Mouse (Mus musculus) ovary, postnatal 36 days (tissue): ENCODE data around the gene Coro7.
"Not testable (repeated sequence)": the region's sequence is repeated elsewhere in the genome, so short reads cannot be mapped to it uniquely, and the experiment has no call there.

Experiments used
- DNase-seq: peaks from one replicate; pipeline ENCODE4 v3.0.0; 2022; ENCODE audit warnings: low spot score, mixed read lengths

Coro7 gene

DNA sequence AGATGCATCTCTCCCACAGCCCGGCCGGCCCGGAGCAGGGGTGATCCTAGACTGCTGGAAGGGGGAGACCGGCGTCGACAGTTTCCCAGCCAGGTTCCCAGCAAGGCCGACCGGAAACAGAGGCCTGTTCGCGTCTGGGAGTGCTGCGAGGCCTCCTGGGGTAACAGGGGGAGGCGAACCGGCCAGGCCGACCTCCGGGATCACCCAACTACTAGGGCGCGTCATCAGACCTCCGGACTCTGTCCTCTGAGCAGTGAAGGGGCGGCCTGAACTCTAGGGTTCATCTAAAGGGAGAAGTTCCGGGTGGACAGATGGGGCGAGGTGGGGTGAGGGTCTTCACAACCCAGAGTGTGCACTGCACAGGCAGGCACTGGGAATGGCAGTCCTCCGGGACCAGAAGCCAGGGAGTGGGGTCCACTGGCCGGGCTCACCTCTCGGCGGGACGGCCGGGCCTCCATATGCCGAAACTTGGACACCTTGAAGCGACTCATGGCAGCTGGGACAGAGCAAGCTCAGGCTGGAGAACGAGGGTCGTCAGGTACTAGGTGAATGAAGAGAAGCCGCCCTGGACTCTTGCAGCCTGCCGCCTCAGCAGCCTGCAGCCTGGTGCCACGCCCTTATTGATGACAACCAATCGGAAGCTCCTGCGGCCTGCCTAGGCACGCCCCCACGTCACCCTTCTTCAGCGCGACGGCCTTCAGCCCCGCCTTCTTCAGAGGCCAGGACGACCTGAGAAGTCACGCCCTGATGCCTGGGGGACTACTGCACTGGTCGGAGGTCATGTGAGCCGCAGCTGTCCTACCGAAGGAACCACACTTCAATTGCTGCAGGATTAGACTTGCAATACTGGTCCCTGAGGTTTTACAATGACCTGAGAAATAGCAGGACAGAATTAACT, at the start of gene Coro7:
Gene Coro7 (minus strand): TSS at position 657 of the 898 bp plus-strand sequence.
- peak; percentile 87 for DNase-seq

DNA sequence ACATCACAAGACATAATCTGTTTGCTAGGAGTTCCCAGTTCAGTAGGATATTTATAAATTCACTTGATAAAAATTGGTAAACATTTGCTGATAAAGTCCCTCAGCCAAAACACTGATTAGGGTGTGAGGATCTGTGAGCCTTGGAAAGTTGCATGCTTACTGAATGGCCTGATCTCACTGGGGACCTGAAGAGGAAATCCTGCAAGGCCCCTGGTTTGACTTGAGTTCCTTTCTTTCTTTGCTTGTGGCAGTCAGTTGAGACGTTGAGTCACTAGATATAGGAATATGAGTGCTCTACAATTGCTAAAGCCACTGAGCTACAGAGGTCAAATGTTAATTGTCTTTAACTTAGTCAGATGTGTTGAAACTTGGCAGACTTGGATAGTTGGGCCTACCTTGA, 48.4 kb upstream of the Coro7 start:
- DNase-seq = no peak

DNA sequence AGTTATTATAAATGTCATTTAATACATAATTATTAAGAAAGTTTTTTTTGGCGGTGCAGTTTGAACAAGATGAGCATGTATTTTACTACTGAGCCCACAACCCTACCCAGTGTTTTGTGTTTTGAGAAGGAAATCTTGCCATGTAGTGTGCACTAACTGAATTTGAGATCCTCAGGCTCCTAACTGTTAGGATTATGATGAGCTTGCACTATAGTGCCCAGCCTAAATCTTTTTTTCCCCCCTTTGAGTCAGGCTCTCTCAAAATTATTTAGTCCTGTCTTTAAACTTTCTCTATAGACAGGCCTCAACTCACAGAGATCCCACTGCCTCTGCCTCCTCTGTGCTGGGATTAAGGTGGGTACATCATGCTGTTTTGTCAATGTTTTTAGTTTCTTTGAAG, 47.9 kb upstream of the Coro7 start:
- DNase-seq = no peak

DNA sequence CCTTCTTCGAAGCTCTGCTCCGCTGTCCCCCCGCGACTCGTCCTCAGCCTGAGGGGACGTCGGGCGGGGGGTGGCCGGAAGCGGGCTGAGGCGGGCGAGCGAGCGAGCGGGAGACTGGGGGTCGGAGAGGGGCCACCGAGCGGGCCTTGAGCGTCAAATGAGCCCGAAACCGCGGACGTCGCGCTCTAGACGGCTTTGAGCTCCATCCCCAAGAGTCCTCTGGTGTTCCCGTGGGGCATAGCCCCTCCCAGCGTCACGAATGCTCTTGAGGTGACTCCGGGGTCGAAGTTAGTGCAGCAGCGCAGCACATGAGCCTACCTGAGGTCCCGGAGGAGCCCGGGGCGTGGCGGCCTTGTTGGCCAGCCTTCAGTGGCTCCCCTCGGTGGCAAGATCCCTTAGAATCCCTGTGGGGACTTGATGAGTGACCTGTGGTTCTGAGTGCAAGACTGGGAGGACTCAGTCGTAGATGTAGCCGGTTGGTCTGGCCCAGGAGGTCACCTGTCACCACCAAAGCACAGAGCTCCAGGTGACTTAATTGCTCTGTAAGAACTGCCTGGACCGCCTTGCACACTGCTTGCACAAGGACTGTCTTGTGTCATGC, 47.1 kb upstream of the Coro7 start:
- no peak for DNase-seq

GRCm38 (mm10) chr16:4725780-4726527, 46.4 kb upstream of the Coro7 start, which contains the start of gene Hmox2:
Gene Hmox2, plus strand, starts transcription at chr16:4726361.
- peak; percentile 95 for DNase-seq

DNA sequence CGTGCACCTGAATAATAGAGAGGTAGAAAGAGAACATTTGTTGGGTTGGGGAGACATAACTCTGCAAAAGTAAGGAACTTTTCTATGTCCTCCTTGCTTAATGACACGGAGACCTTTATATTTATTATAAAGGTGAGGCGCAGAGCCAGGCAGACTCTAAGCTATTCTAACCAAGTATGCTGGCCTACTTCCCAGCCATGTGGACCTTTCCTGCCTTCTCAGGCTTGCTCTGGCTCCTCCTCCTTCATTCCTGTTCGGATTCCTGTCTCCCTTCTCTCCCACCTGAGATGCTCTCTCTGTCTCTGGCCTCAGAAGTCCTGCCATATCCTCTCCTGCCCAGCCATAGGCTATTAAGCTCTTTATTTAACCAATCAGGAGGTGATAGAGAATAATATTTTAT, 45.7 kb upstream of the Coro7 start:
- DNase-seq = no peak

GRCm38 (mm10) chr16:4722915-4723209, 43.3 kb upstream of the Coro7 start:
- no peak for DNase-seq

GRCm38 (mm10) chr16:4722128-4722914, 42.7 kb upstream of the Coro7 start:
- DNase-seq = no peak

- peak; percentile 58 for DNase-seq
Measured at GRCm38 (mm10) chr16:4718753-4719518, 39.4 kb upstream of the Coro7 start, which contains the start of gene Nmral1. Gene Nmral1, minus strand, starts transcription at chr16:4719356.

DNA sequence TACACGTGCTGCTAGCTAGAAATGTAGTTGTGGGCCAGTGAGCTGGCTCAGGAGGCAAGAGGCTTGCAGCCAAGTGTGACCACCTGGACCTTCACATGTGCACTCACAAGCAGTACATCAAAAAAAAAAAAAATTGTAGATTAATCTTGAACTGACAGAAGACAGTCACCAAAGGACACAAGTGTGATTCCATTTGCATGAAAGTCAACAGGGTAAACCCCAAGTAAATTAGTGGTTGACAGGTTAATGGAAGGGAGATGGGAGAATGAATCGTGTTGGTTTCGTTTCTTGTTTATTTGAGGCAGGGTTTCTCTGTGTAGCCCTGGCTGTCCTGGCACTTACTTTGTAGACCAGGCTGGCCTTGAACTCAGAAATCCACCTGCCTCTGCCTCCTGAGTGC, 38.3 kb upstream of the Coro7 start:
- DNase-seq = no peak

DNA sequence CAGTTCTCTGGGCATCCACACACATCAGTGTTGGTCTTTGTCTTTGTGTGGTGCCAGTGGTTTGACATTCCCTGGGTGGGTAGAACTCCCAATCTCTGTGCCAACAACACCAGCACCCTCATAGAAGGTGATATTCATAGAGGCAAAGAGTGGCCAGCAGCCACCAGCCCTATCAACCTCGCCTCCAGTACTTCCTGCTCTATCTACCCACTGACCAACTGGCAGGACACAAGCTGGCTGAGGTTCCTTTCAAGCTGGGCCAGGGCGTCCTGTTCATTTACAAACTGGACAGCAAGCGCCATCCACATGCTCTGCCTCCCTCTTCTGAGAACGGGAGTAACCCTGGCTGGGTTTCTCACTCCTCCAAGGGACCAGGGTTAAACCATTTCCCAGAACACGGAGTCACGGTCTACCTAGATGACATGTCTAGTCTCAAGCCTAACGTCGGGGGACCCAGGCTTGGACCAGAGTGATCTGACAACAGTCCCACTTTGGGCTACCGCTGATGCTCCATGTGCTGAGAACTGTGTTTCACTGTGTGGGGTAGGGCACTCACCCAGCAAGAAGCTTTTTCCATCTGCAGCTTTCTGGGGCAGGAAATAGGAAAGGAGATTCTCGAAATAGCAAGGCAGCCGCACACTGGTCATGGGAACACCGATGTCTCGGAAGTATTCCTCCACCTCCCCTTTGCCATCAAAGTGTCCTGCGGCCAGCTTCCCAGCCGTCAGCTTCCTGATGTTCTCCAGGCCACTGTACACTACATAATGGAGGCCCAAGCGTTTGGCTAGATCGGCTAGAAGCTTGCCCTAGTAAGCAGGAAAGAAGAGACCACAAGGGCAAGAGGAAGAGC, 34.5 kb upstream of the Coro7 start:
- no peak for DNase-seq

DNA sequence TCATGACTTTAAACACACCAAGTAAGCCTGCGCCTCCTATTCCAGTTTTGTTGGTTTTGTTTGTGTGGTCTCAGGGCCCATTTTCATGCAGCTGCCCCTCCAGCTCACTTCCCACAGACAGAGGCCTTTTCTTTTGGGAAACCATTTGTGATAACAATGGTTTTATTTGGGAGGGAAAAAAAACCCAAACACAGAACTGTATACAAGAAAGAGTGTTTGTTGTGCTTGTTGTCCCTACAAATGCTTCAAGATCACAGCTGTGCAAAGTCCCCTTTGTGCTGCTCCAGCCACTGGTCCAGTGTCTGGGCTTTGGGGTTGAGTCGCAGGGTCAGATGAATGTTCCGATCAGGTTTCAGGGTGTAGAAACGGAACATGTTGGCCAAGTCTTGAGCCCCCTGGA, 31.6 kb upstream of the Coro7 start:
- no peak for DNase-seq

DNA sequence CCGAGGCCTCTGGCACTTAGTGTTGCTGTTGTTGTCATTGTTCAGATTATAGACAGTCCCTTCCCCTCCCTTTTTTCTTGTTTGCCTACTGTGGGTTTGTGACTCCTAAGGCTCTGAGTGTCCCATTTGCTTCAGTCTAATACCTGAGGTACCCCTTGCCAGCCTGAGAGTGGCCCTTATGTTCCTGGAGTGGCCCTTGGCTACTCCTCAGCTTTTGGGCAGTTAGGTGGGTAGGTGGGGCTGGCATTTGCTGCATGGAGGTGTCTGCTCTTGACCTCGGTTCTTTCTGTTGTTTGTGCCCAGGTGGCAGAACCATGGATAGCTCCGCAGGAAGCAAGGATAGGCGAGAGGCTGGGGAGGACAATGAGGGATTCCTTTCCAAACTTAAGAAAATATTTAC, 26.0 kb upstream of the Coro7 start:
- no peak for DNase-seq

- DNase-seq = no peak
Measured at GRCm38 (mm10) chr16:4702646-4703045, 23.1 kb upstream of the Coro7 start.

DNA sequence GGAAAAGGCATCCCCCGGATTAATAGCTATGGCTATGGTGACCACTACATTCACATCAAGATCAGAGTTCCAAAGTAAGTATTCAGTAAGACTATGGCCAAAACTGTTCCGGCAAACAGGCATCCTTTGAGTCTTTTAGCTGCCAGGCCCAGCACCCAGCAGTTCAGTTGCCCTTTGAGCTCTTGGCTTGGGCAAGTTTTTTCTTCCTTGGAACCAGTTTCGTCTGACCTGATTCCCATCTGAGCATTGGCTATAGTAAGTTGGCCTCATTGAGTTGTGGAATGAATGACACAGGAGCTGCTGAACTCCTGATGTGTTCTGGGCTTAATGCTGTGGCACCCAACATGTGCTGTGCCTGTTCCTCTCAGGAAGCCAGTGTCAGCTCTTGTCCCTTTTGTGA, 21.6 kb upstream of the Coro7 start:
- DNase-seq = no peak

DNA sequence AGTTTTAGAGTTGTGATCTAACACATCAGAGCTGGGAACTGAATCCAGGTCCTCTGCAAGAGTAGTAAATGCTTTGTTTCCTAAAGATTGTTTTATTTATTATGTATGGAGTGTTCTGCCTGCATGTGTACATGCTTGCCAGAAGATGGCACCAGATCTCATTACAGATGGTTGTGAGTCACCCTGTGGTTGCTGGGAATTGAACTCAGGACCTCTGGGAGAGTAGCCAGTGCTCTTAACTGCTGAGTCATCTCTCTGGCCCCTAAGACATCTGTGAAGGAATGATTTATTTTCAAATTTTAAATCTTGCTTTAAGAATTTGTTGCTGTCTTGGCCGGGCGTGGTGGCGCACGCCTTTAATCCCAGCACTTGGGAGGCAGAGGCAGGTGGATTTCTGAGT, 9.8 kb upstream of the Coro7 start:
- not testable (repeated sequence) for DNase-seq

DNA sequence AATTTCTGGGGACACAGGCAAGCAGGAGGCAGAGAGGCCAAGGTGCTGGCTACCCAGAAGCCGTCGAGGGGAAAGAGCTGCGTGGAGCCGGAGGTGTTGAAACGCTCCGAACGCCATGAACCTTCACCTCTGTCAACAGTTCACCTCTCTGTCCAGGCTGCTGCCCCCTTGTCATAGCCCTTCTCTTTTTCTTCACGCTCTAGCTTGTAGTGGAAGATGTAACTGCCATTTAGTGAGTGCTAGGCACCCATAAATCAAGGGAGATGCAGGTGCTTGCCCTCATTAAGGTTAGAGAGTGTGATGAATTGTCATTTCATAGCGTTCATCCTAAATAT, 4.8 kb upstream of the Coro7 start:
- DNase-seq = no peak

DNA sequence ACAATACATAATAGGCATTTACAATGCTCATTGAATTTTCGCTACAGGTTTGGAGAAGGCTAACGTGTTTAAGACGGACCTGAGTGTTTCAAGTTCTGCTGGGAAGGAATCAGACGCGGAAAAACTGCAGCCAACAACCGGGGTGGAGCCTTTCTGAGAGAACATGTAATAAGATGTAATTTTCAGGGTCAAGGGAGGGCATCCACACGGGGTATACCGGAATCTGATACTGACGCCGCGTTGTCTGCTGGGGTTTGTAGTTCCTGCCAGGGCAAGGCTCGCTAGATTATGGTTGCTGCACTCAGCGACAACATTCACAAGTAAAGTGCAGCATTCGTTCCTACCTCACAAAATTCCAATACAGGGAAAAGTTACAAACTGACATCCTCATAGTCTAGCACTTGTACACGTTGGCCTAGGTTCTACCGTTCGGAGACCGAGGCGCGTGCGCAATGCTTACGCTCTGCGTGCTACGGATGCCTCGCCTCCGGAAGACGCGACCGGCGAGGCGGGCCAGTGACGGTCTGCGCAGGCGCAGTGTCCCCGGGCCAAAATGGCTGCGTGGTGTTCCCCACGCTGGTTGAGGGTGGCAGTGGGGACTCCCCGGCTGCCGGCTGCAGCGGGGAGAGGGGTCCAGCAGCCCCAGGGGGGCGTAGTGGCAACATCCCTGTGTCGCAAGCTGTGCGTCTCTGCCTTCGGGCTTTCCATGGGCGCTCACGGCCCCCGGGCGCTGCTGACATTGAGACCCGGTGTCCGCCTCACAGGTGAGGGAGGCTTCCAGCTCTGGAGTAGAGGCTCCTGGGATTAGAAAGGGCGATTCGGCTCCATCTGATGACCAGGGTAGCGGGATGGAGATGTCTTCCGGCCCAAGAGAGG, 4.2 kb upstream of the Coro7 start:
- peak; percentile 96 for DNase-seq

DNA sequence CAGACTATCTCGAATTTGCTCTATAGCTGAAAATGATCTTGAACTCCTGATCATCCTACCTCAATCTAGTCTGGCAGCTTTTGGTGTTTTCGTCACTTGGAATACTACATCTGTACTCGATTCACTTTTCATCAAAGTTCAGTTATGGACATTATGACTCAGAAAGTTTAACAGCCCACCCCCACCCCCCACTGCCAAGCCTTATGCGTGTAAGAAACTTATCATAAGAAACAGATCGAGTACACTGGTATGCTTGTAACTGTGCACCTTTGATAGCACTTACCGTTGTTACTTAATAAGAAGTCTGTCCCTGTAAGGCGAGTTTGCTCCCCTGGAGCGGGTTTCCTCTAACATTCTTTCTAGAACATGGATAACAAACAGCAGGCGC, 3.6 kb upstream of the Coro7 start:
- no peak for DNase-seq
